Mouse (Mus musculus) kidney, embryonic 16.5 days (tissue): ENCODE measurements around the gene Mphosph10. TPM values are rescaled to one million over a fixed set of nuclear protein-coding genes. Genes with fewer than 3 reads are reported as not detected.

Experiments used
- ATAC-seq: fragments of 200-750 bp; cut with Nextera tagmentation; 2 replicates; pipeline ENCODE4 v1.8.0; 2017; ENCODE audit warnings: moderate TSS enrichment; ENCODE audit not compliant: low FRiP score, low TSS enrichment
- H3K27ac ChIP-seq: fragments of 300-500 bp; sonication (generic); 2 replicates; pipeline ENCODE4 v1.5.1; 2014; ENCODE audit warnings: low read length
- H3K27me3 ChIP-seq: fragments of 300-500 bp; sonication (generic); 2 replicates; pipeline ENCODE4 v1.6.1; 2014; ENCODE audit warnings: low read length, control low read depth, mixed read lengths; ENCODE audit not compliant: insufficient read depth
- H3K36me3 ChIP-seq: fragments of 300-500 bp; sonication (generic); 2 replicates; pipeline ENCODE4 v1.6.1; 2014; ENCODE audit warnings: low read length, control low read depth, mixed read lengths; ENCODE audit not compliant: insufficient read depth
- H3K4me1 ChIP-seq: fragments of 300-500 bp; sonication (generic); 2 replicates; pipeline ENCODE4 v1.6.1; 2014; ENCODE audit warnings: low read length, control low read depth, mixed read lengths; ENCODE audit not compliant: insufficient read depth
- H3K4me2 ChIP-seq: fragments of 300-500 bp; sonication (generic); replicated peaks from 2 replicates; pipeline ENCODE4 v1.6.1; 2014; ENCODE audit warnings: low read depth, low read length
- H3K4me3 ChIP-seq: fragments of 300-500 bp; sonication (generic); 2 replicates; pipeline ENCODE4 v1.5.1; 2014; ENCODE audit warnings: mild to moderate bottlenecking, low read length
- H3K9ac ChIP-seq: fragments of 300-500 bp; sonication (generic); replicated peaks from 2 replicates; pipeline ENCODE4 v1.6.1; 2014; ENCODE audit warnings: low read length
- H3K9me3 ChIP-seq: fragments of 300-500 bp; sonication (generic); 2 replicates; pipeline ENCODE4 v1.6.1; 2016; ENCODE audit warnings: low read length, control low read depth
- WGBS: fragments of 180-500 bp; shearing (Covaris S2); extraction: QIAGEN DNeasy Blood & Tissue Kit; methylation state at CpG from one replicate; pipeline ENCODE4 v1.1.7; 2014; 5-methylcytosine and 5-hydroxymethylcytosine counted together
- polyA plus RNA-seq: library from polyadenylated mRNA; unstranded; fragments of >200 nt; fragmentation: Nextera tagmentation; extraction: Ambion mirVana; gene quantifications from 2 replicates; pipeline ENCODE4 v1.2.1, GENCODE M21; 2015

The Mphosph10 gene
- 37.9 and 40.0 TPM in 2 replicates for polyA plus RNA-seq

DNA sequence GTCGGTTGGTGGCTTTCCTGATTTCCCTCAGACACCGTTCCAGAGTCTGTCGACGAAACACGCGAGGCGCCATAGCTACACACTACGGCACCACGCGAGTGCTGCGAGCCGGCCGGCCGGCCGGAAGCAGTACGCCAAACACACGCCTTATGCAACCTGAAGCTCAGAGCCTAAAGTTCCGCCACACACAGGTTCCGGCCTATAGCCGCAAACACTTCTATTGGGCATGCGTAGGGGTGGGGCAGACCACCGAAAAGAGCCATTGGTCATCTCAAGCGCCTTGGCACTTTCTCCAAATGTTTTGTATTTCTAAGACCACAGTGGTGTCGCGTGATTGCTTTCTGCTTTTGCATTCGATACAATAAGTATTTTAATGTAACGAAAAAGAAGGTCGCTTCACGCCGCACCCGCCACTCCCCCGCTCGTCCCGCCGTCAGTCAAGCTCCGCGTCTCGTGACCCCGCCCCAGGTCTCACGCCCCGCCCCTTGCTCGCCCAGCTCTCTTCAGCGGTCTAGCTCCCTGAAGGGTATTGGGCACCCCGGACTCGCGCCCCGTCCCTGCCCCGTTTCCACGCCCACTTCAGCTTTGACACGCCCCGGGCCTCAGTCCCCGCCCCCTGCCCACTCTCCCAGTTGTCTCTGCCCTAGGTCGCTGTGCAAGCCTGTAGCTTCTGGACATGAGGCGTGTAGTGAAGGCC, at the start of gene Mphosph10, which contains the start of gene Mcee:
Gene Mphosph10 (minus strand): TSS at position 147 of the 697 bp plus-strand sequence.
Gene Mcee (plus strand): TSS at position 486 of the 697 bp plus-strand sequence.
- H3K27ac ChIP-seq: peak within 1 kb of the TSS; percentile 94
- peaks cover 18% of the 10 kb centered on the region for H3K36me3 ChIP-seq
- under 1% methylated on average over 54 of the region's 54 CpGs for WGBS
- peak; percentile 99 for ATAC-seq
- H3K9ac ChIP-seq: peak within 1 kb of the TSS; percentile 97
- no peaks in the 10 kb centered on the region for H3K27me3 ChIP-seq
- H3K4me3 ChIP-seq: peak within 1 kb of the TSS; percentile 89
- peak within 1 kb of the TSS; percentile 97 for H3K4me2 ChIP-seq
- no peaks in the 10 kb centered on the region for H3K9me3 ChIP-seq
- H3K4me1 ChIP-seq: peaks cover 18% of the 10 kb centered on the region

DNA sequence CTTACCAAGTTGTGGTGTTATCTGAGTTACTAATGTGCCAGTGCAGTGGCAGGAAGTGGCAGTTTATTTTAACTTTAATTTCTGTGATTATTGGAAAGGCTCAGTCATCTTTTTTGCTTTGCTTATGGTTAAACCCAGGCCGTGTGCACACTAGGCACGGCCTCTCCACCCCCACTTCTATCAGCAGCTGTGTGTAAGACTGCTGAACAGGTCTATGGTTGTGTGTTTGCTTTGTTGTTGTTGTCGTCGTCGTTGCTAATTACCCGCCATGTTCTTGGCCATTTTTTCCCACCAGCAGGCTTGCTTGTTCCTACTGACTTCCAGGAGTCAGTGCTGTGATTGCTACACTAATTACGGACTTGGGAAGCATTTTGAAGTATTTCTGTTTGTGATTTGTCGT, 48.5 kb upstream of the Mphosph10 start:
- ATAC-seq: no peak
- 81% methylated on average over 8 of the region's 8 CpGs for WGBS
- H3K4me3 ChIP-seq: no peak overlapping the region
- H3K27me3 ChIP-seq: no peaks in the 10 kb centered on the region
- no peak overlapping the region for H3K27ac ChIP-seq
- no peaks in the 10 kb centered on the region for H3K9me3 ChIP-seq
- no peaks in the 10 kb centered on the region for H3K36me3 ChIP-seq
- no peak overlapping the region for H3K9ac ChIP-seq
- H3K4me1 ChIP-seq: no peaks in the 10 kb centered on the region
- H3K4me2 ChIP-seq: no peak overlapping the region

DNA sequence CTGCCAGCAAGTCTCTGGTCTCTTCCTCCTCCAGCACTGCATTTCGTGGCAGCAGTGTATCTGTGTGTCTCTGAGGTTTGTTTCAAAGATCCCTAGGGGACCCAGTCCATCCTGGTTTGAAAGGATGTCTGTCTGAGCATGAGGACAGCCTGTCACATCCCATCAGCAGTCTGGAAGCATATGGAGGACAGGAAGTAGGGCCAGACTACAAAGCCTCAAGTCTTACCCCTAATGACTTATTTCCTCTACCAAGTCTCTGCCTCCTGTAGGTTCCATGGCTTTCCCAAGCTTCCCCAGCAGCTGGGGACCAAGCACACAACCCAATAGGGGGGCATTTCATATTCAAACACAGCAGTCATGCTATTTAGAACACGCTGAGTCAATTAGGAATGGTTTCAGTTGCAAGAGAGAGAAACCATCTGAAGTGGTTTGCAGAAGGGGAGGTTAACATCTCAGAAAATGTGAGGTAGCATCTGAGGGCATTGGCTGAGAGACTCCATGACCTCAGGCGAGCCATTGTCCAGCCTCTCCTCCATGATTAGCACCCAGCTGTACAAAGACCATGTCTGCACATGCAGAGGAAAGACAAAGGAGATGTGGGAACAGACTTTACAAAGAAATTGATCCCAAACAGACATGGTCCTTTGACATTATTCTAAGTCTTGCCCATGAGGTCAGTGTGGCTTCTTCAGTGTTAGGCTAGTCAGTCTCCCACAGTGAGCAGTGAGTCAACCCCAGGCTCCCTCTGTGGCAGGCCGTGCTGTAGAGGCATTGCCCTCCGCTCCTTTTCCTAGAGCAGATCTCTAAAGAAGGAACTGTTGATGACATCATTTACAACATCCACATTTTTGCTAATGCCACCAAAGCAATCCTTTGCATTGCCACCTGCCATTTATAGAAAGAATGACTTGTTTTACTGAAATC, 47.8 kb upstream of the Mphosph10 start:
- 76% methylated on average over 5 of the region's 5 CpGs for WGBS
- Histone ChIP-seq H3K4me1 (no peaks in the 10 kb centered on the region), H3K36me3 (no peaks in the 10 kb centered on the region), H3K4me3 (no peak overlapping the region), H3K4me2 (no peak overlapping the region), H3K27me3 (no peaks in the 10 kb centered on the region), H3K9ac (no peak overlapping the region), H3K27ac (no peak overlapping the region), H3K9me3 (no peaks in the 10 kb centered on the region)
- no peak for ATAC-seq

DNA sequence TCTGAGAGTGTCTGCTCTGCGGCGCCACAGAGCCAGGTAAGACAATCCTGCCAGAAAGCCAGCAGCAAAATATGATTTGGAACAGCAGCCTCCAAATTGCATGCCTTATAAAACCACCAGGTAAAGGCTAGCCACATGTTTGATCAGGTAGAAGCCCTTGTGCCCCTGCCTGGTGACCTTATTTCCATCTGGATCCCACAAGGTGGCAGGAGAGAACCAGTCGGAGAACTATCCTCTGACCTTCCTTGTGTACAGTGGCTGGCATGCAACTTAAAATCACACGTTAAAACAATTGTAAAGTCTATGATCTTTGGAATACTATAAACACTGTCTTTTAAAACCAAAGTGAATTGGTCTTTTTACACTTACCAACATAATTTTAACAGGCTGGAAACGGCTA, 32.8 kb upstream of the Mphosph10 start:
- no peak overlapping the region for H3K4me2 ChIP-seq
- no peak for ATAC-seq

DNA sequence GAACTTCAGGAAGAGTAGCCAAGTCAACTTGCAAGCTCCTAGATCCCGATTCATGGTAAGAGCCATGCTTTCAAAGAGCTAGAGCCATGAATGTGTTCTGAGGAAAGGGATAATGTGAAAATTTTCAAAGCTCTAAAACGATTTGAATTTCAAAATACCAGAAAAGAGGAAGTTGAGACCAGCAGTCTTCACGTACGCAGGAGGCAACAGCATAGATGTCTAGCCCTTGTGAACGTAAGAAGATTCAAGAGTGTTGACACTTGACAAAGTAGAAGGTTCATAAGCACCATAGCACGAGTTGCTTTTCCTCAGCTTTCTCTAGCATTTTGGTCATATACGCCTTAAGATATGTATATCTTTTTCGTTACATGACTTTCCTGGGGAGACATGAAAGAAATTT, 11.9 kb upstream of the Mphosph10 start:
- Histone ChIP-seq H3K9me3 (no peaks in the 10 kb centered on the region), H3K4me1 (no peaks in the 10 kb centered on the region), H3K36me3 (0 out of 2 replicates have a peak, but pooled peaks cover 9% of the 10 kb centered on the region), H3K9ac (no peak overlapping the region), H3K27ac (no peak overlapping the region), H3K4me2 (no peak overlapping the region), H3K4me3 (no peak overlapping the region), H3K27me3 (no peaks in the 10 kb centered on the region)
- 91% methylated on average over 8 of the region's 8 CpGs for WGBS
- ATAC-seq: no peak

More for the DNA sequence above, 32.8 kb upstream of the Mphosph10 start:
- Histone ChIP-seq H3K36me3 (no peaks in the 10 kb centered on the region), H3K4me3 (no peak overlapping the region), H3K27me3 (no peaks in the 10 kb centered on the region), H3K4me1 (no peaks in the 10 kb centered on the region), H3K9ac (no peak overlapping the region), H3K9me3 (no peaks in the 10 kb centered on the region), H3K27ac (no peak overlapping the region)
- 63% methylated on average over 5 of the region's 5 CpGs for WGBS

DNA sequence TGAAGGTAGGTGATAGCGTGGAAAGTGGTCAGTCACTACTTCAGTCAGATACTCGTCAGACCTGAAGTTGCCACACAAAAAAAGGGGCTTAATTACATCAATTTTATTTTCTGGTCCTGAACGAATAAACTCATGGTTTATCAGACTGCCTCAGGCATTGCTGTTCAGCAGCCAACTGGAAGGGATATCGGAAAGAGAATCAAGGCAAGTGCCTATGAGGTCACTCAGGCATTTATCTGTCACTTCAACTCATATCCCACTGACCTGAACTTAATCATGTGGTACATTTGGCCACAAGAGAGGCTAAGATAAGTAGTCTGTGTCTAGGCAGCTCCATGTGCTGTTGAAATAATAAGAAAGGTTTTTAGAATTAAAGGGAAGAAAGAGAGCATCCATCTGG, 10.4 kb upstream of the Mphosph10 start:
- WGBS: 86% methylated on average over 4 of the region's 4 CpGs
- ATAC-seq: no peak
- H3K4me2 ChIP-seq: no peak overlapping the region

DNA sequence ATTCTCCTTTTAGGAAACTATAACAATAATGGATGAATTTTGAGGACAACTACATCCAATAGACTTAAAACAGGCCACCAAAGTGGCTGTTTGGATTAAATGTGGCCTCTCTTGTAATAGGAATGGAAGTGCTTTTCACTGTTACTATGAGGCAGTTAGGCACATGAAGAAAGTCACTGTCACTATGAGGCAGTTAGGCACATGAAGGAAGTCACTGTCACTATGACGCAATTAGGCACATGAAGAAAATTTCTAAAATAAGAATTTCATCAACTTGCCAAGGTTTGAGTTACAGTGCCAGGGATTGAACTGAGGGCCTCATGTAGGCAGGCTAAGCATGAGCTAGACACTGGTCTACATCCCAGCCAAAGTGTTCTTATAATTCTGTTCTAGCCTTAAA, 8.7 kb upstream of the Mphosph10 start:
- 85% methylated on average over 1 of the region's 1 CpGs for WGBS
- no peaks in the 10 kb centered on the region for H3K27me3 ChIP-seq
- no peak overlapping the region for H3K27ac ChIP-seq
- H3K9ac ChIP-seq: no peak overlapping the region
- ATAC-seq: no peak
- H3K36me3 ChIP-seq: 0 out of 2 replicates have a peak, but pooled peaks cover 9% of the 10 kb centered on the region
- no peak overlapping the region for H3K4me2 ChIP-seq
- H3K9me3 ChIP-seq: no peaks in the 10 kb centered on the region
- no peak overlapping the region for H3K4me3 ChIP-seq
- H3K4me1 ChIP-seq: no peaks in the 10 kb centered on the region

More for the DNA sequence above, 10.4 kb upstream of the Mphosph10 start:
- H3K27ac ChIP-seq: no peak overlapping the region
- H3K27me3 ChIP-seq: no peaks in the 10 kb centered on the region
- H3K4me3 ChIP-seq: no peak overlapping the region
- no peaks in the 10 kb centered on the region for H3K4me1 ChIP-seq
- H3K9me3 ChIP-seq: no peaks in the 10 kb centered on the region
- H3K36me3 ChIP-seq: 0 out of 2 replicates have a peak, but pooled peaks cover 9% of the 10 kb centered on the region
- H3K9ac ChIP-seq: no peak overlapping the region

DNA sequence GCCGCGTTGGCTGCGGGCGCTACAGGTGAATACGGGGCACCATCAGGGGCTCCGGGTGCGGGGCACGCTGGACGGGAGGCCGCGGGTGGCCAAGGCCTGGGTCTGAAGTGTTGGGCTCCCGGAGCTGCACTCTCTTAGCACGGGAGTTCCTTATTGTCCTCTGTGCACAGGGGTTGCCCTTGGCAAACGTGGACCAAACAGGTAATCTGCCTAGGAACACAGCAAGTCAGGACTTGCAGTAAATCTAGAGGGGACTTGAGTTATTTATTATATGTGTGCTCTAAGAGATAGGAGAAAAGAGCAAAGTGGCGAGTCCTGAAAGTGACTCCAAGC, 717 bp upstream of the Mphosph10 start:
- no peaks in the 10 kb centered on the region for H3K9me3 ChIP-seq
- H3K36me3 ChIP-seq: peaks cover 17% of the 10 kb centered on the region
- no peaks in the 10 kb centered on the region for H3K27me3 ChIP-seq
- H3K4me1 ChIP-seq: peaks cover 18% of the 10 kb centered on the region
- H3K4me2 ChIP-seq: peak overlapping the region; percentile 70
- peak overlapping the region; percentile 94 for H3K27ac ChIP-seq
- peak; percentile 81 for ATAC-seq
- WGBS: under 1% methylated on average over 15 of the region's 15 CpGs
- peak overlapping the region; percentile 97 for H3K9ac ChIP-seq
- H3K4me3 ChIP-seq: peak overlapping the region; percentile 89

DNA sequence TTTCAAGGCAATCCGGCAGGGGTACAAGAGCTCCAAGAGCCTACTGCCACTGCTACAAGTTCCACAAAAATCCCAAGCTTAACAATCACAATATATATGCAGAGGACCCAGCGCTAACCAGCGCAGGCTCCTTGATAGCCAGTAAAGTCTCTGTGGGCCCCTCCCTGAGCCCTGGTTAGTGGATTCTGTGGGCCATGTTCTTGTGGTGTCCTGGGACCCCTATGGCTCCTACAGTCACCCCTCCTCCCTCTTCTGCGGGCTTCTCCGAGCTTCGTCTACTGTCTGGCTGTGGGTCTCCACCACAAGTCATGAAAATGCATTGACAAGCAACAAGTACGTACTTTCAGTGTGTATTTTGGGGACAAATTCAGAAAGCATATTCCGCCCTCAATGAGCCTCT, 589 bp downstream of the Mphosph10 start:
- Histone ChIP-seq H3K27ac (peak overlapping the region; percentile 94; the same call in 1 of the 2 replicates), H3K9me3 (no peaks in the 10 kb centered on the region), H3K36me3 (peaks cover 23% of the 10 kb centered on the region), H3K27me3 (no peaks in the 10 kb centered on the region), H3K4me1 (peaks cover 18% of the 10 kb centered on the region), H3K4me3 (peak overlapping the region; percentile 89), H3K4me2 (peak overlapping the region; percentile 97), H3K9ac (peak overlapping the region; percentile 97)
- 5% methylated on average over 8 of the region's 8 CpGs for WGBS
- no peak for ATAC-seq
